Mouse (Mus musculus) neural tube, embryonic 15.5 days (tissue): ENCODE measurements around the gene Tmprss4. TPM values are rescaled to one million over a fixed set of nuclear protein-coding genes. Genes with fewer than 3 reads are reported as not detected.

ENCODE experiments used
- ATAC-seq: fragments of 200-750 bp; cut with Nextera tagmentation; 2 replicates; pipeline ENCODE4 v1.8.0; 2017; ENCODE audit warnings: mild to moderate bottlenecking, moderate TSS enrichment, moderate library complexity; ENCODE audit not compliant: low FRiP score
- H3K27ac ChIP-seq: fragments of 300-500 bp; sonication (generic); replicated peaks from 2 replicates; pipeline ENCODE4 v1.5.1; 2015; ENCODE audit warnings: mild to moderate bottlenecking, inconsistent platforms
- H3K27me3 ChIP-seq: fragments of 300-500 bp; sonication (generic); replicated peaks from 2 replicates; pipeline ENCODE4 v1.6.1; 2015; ENCODE audit warnings: inconsistent platforms
- H3K36me3 ChIP-seq: fragments of 300-500 bp; sonication (generic); 2 replicates; pipeline ENCODE4 v1.6.1; 2015; ENCODE audit warnings: inconsistent platforms
- H3K4me1 ChIP-seq: fragments of 300-500 bp; sonication (generic); 2 replicates; pipeline ENCODE4 v1.6.1; 2015; ENCODE audit warnings: inconsistent platforms
- H3K4me2 ChIP-seq: fragments of 300-500 bp; sonication (generic); 2 replicates; pipeline ENCODE4 v1.6.1; 2015; ENCODE audit warnings: inconsistent platforms, mild to moderate bottlenecking, moderate library complexity
- H3K4me3 ChIP-seq: fragments of 300-500 bp; sonication (generic); replicated peaks from 2 replicates; pipeline ENCODE4 v1.5.1; 2015; ENCODE audit warnings: mild to moderate bottlenecking, inconsistent platforms
- H3K9ac ChIP-seq: fragments of 300-500 bp; sonication (generic); replicated peaks from 2 replicates; pipeline ENCODE4 v1.6.1; 2015; ENCODE audit warnings: mild to moderate bottlenecking, inconsistent platforms
- H3K9me3 ChIP-seq: fragments of 300-500 bp; sonication (generic); replicated peaks from 2 replicates; pipeline ENCODE4 v1.6.1; 2016; ENCODE audit warnings: inconsistent platforms
- WGBS: fragments of 180-500 bp; shearing (Covaris S2); methylation state at CpG from one replicate; pipeline ENCODE4 v1.1.7; 2015; ENCODE audit warnings: mixed read lengths; 5-methylcytosine and 5-hydroxymethylcytosine counted together
- polyA plus RNA-seq: library from polyadenylated mRNA; unstranded; fragments of >200 nt; fragmentation: Nextera tagmentation; extraction: Ambion mirVana; gene quantifications from 2 replicates; pipeline ENCODE4 v1.2.1, GENCODE M21; 2015

Tmprss4 gene
- polyA plus RNA-seq, 1 experiment from 2014 or later: not detected

GRCm38 (mm10) chr9:45195468-45195867, 8.4 kb downstream of the Tmprss4 start:
- no peak overlapping the region for H3K27ac ChIP-seq
- no peak overlapping the region for H3K4me3 ChIP-seq
- H3K9me3 ChIP-seq: no peaks in the 10 kb centered on the region
- 74% methylated on average over 4 of the region's 4 CpGs for WGBS
- no peaks in the 10 kb centered on the region for H3K4me1 ChIP-seq
- H3K36me3 ChIP-seq: no peaks in the 10 kb centered on the region
- no peaks in the 10 kb centered on the region; the same call in 1 of the 2 replicates for H3K27me3 ChIP-seq
- no peak for ATAC-seq
- no peak overlapping the region for H3K4me2 ChIP-seq
- H3K9ac ChIP-seq: no peak overlapping the region

GRCm38 (mm10) chr9:45189661-45190174, 14.2 kb downstream of the Tmprss4 start:
- Histone ChIP-seq H3K9ac (no peak overlapping the region), H3K9me3 (no peaks in the 10 kb centered on the region), H3K27me3 (no peaks in the 10 kb centered on the region; the same call in 1 of the 2 replicates), H3K4me3 (no peak overlapping the region), H3K36me3 (no peaks in the 10 kb centered on the region), H3K4me2 (no peak overlapping the region), H3K4me1 (no peaks in the 10 kb centered on the region), H3K27ac (no peak overlapping the region)
- no peak for ATAC-seq
- 88% methylated on average over 4 of the region's 4 CpGs for WGBS

GRCm38 (mm10) chr9:45188570-45189563, 15.0 kb downstream of the Tmprss4 start:
- Histone ChIP-seq H3K27ac (no peak overlapping the region), H3K4me3 (no peak overlapping the region), H3K4me2 (no peak overlapping the region), H3K9me3 (no peaks in the 10 kb centered on the region), H3K27me3 (no peaks in the 10 kb centered on the region), H3K36me3 (no peaks in the 10 kb centered on the region), H3K4me1 (no peaks in the 10 kb centered on the region), H3K9ac (no peak overlapping the region)
- 90% methylated on average over 10 of the region's 10 CpGs for WGBS
- ATAC-seq: no peak

GRCm38 (mm10) chr9:45185250-45185649, 18.6 kb downstream of the Tmprss4 start:
- no peak overlapping the region for H3K4me2 ChIP-seq
- H3K4me3 ChIP-seq: no peak overlapping the region
- H3K9me3 ChIP-seq: no peaks in the 10 kb centered on the region
- no peaks in the 10 kb centered on the region for H3K36me3 ChIP-seq
- no peak for ATAC-seq
- WGBS: 74% methylated on average over 4 of the region's 4 CpGs
- H3K4me1 ChIP-seq: no peaks in the 10 kb centered on the region
- no peaks in the 10 kb centered on the region for H3K27me3 ChIP-seq
- H3K27ac ChIP-seq: no peak overlapping the region
- no peak overlapping the region for H3K9ac ChIP-seq

GRCm38 (mm10) chr9:45183266-45183665, 20.6 kb downstream of the Tmprss4 start:
- Histone ChIP-seq H3K36me3 (no peaks in the 10 kb centered on the region), H3K4me1 (no peaks in the 10 kb centered on the region), H3K9ac (no peak overlapping the region), H3K27me3 (no peaks in the 10 kb centered on the region), H3K27ac (no peak overlapping the region), H3K4me2 (no peak overlapping the region), H3K4me3 (no peak overlapping the region), H3K9me3 (no peaks in the 10 kb centered on the region)
- ATAC-seq: no peak
- WGBS: 86% methylated on average over 6 of the region's 6 CpGs

GRCm38 (mm10) chr9:45182521-45182920, 21.4 kb downstream of the Tmprss4 start:
- H3K27me3 ChIP-seq: no peaks in the 10 kb centered on the region
- 66% methylated on average over 3 of the region's 3 CpGs for WGBS
- no peak for ATAC-seq
- H3K4me1 ChIP-seq: no peaks in the 10 kb centered on the region
- H3K27ac ChIP-seq: no peak overlapping the region
- H3K9ac ChIP-seq: no peak overlapping the region
- H3K36me3 ChIP-seq: no peaks in the 10 kb centered on the region
- no peak overlapping the region for H3K4me3 ChIP-seq
- no peaks in the 10 kb centered on the region for H3K9me3 ChIP-seq
- no peak overlapping the region for H3K4me2 ChIP-seq

- Histone ChIP-seq H3K4me1 (no peaks in the 10 kb centered on the region), H3K27ac (no peak within 1 kb of the TSS), H3K9me3 (no peaks in the 10 kb centered on the region), H3K9ac (no peak within 1 kb of the TSS), H3K4me3 (no peak within 1 kb of the TSS), H3K27me3 (no peaks in the 10 kb centered on the region), H3K4me2 (no peak within 1 kb of the TSS), H3K36me3 (no peaks in the 10 kb centered on the region)
- WGBS: 34% methylated on average over 2 of the region's 2 CpGs
- no peak for ATAC-seq
These were observed 22.1 kb downstream of the Tmprss4 start, which contains the start of gene BC049352 for GRCm38 (mm10) chr9:45181770-45182169. Gene BC049352, plus strand, starts transcription at chr9:45182007.

- Histone ChIP-seq H3K27me3 (no peaks in the 10 kb centered on the region), H3K9ac (no peak overlapping the region), H3K9me3 (no peaks in the 10 kb centered on the region), H3K36me3 (no peaks in the 10 kb centered on the region), H3K4me3 (no peak overlapping the region), H3K4me1 (no peaks in the 10 kb centered on the region), H3K27ac (no peak overlapping the region), H3K4me2 (no peak overlapping the region)
- 85% methylated on average over 5 of the region's 5 CpGs for WGBS
- ATAC-seq: no peak
These were observed 24.6 kb downstream of the Tmprss4 start for GRCm38 (mm10) chr9:45179282-45179681.

GRCm38 (mm10) chr9:45173475-45173874, 30.4 kb downstream of the Tmprss4 start:
- Histone ChIP-seq H3K4me1 (no peaks in the 10 kb centered on the region), H3K36me3 (no peaks in the 10 kb centered on the region), H3K4me2 (no peak overlapping the region), H3K9me3 (no peaks in the 10 kb centered on the region), H3K4me3 (no peak overlapping the region), H3K9ac (no peak overlapping the region), H3K27ac (no peak overlapping the region), H3K27me3 (no peaks in the 10 kb centered on the region)
- no peak for ATAC-seq
- WGBS: 73% methylated on average over 3 of the region's 3 CpGs

- no peak for ATAC-seq
- no peaks in the 10 kb centered on the region for H3K4me1 ChIP-seq
- no peaks in the 10 kb centered on the region for H3K36me3 ChIP-seq
- 78% methylated on average over 1 of the region's 1 CpGs for WGBS
- H3K4me3 ChIP-seq: no peak overlapping the region
- no peak overlapping the region for H3K4me2 ChIP-seq
- H3K27ac ChIP-seq: no peak overlapping the region
- H3K9me3 ChIP-seq: no peaks in the 10 kb centered on the region
- H3K9ac ChIP-seq: no peak overlapping the region
- no peaks in the 10 kb centered on the region for H3K27me3 ChIP-seq
These were observed 32.8 kb downstream of the Tmprss4 start for GRCm38 (mm10) chr9:45171073-45171610.

GRCm38 (mm10) chr9:45170150-45170549, 33.7 kb downstream of the Tmprss4 start:
- Histone ChIP-seq H3K27ac (no peak overlapping the region), H3K9me3 (no peaks in the 10 kb centered on the region), H3K4me2 (no peak overlapping the region), H3K27me3 (no peaks in the 10 kb centered on the region), H3K4me3 (no peak overlapping the region), H3K9ac (no peak overlapping the region), H3K4me1 (no peaks in the 10 kb centered on the region), H3K36me3 (no peaks in the 10 kb centered on the region)
- ATAC-seq: no peak
- 82% methylated on average over 5 of the region's 5 CpGs for WGBS

- WGBS: 75% methylated on average over 5 of the region's 5 CpGs
- no peaks in the 10 kb centered on the region for H3K27me3 ChIP-seq
- H3K9me3 ChIP-seq: no peaks in the 10 kb centered on the region
- H3K4me3 ChIP-seq: no peak overlapping the region
- H3K36me3 ChIP-seq: no peaks in the 10 kb centered on the region
- H3K9ac ChIP-seq: no peak overlapping the region
- no peaks in the 10 kb centered on the region for H3K4me1 ChIP-seq
- no peak overlapping the region for H3K4me2 ChIP-seq
- no peak for ATAC-seq
- no peak overlapping the region for H3K27ac ChIP-seq
These were observed 36.0 kb downstream of the Tmprss4 start for GRCm38 (mm10) chr9:45167903-45168302.
